Mouse (Mus musculus): ENCODE results near the gene Emc9.

The Emc9 gene

GRCm38 (mm10) chr14:55584702-55585565 is at the start of gene Emc9:
Gene Emc9, minus strand, starts transcription at chr14:55585302.
- peak; percentile 69 for DNase-seq

GRCm38 (mm10) chr14:55629312-55629711 is 44.2 kb upstream of the Emc9 start:
- peak; percentile 39 for DNase-seq

- no peak for DNase-seq
Measured at GRCm38 (mm10) chr14:55628077-55628827, 43.1 kb upstream of the Emc9 start.

GRCm38 (mm10) chr14:55618486-55619195 is 33.5 kb upstream of the Emc9 start:
- peak; percentile 10 for DNase-seq

- peak; percentile 64 for DNase-seq
Measured at GRCm38 (mm10) chr14:55617822-55618221, 32.7 kb upstream of the Emc9 start, which contains the start of gene Rec8. Gene Rec8, plus strand, starts transcription at chr14:55618037.

- no peak for DNase-seq
Measured at GRCm38 (mm10) chr14:55616844-55617243, 31.7 kb upstream of the Emc9 start.

- no peak for DNase-seq
Measured at GRCm38 (mm10) chr14:55615876-55616275, 30.8 kb upstream of the Emc9 start.

- no peak for DNase-seq
Measured at GRCm38 (mm10) chr14:55614565-55615178, 29.6 kb upstream of the Emc9 start.

GRCm38 (mm10) chr14:55613346-55613745 is 28.2 kb upstream of the Emc9 start:
- DNase-seq, result no peak

GRCm38 (mm10) chr14:55608339-55608738 is 23.2 kb upstream of the Emc9 start:
- DNase-seq, result no peak

- DNase-seq, result no peak
Measured at GRCm38 (mm10) chr14:55605743-55606459, 20.8 kb upstream of the Emc9 start.

- DNase-seq, result no peak
Measured at GRCm38 (mm10) chr14:55604823-55605222, 19.7 kb upstream of the Emc9 start.

- DNase-seq, result peak; percentile 93
Measured at GRCm38 (mm10) chr14:55603633-55604576, 18.8 kb upstream of the Emc9 start.

- no peak for DNase-seq
Measured at GRCm38 (mm10) chr14:55603271-55603632, 18.1 kb upstream of the Emc9 start, which contains the start of gene Irf9. Gene Irf9, plus strand, starts transcription at chr14:55603571.

GRCm38 (mm10) chr14:55598521-55599390 is 13.7 kb upstream of the Emc9 start:
- no peak for DNase-seq

GRCm38 (mm10) chr14:55596036-55596690 is 11.1 kb upstream of the Emc9 start:
- no peak for DNase-seq

- peak; percentile 13 for DNase-seq
Measured at GRCm38 (mm10) chr14:55592226-55592625, 7.1 kb upstream of the Emc9 start.

- DNase-seq, result peak; percentile 97
Measured at GRCm38 (mm10) chr14:55591331-55591891, 6.3 kb upstream of the Emc9 start, which contains the start of gene Rnf31. Gene Rnf31, plus strand, starts transcription at chr14:55591708.

Measured in retina, postnatal 1 day (tissue).